Mouse (Mus musculus) heart, embryonic 15.5 days (tissue): ENCODE data around the gene Car15. TPM values are rescaled to one million over a fixed set of nuclear protein-coding genes. Genes with fewer than 3 reads are reported as not detected.

ENCODE experiments used
- ATAC-seq: fragments of 200-750 bp; cut with Nextera tagmentation; replicated peaks from 2 replicates; pipeline ENCODE4 v1.8.0; 2017; ENCODE audit warnings: low read depth, moderate TSS enrichment; ENCODE audit not compliant: insufficient number of reproducible peaks, insufficient read depth, low FRiP score
- H3K27ac ChIP-seq: fragments of 300-500 bp; sonication (generic); 2 replicates; pipeline ENCODE4 v1.5.1; 2015; ENCODE audit warnings: mild to moderate bottlenecking, inconsistent platforms
- H3K27me3 ChIP-seq: fragments of 300-500 bp; sonication (generic); 2 replicates; pipeline ENCODE4 v1.6.1; 2015; ENCODE audit warnings: inconsistent platforms
- H3K36me3 ChIP-seq: fragments of 300-500 bp; sonication (generic); 2 replicates; pipeline ENCODE4 v1.6.1; 2015; ENCODE audit warnings: mild to moderate bottlenecking, inconsistent platforms
- H3K4me1 ChIP-seq: fragments of 300-500 bp; sonication (generic); replicated peaks from 2 replicates; pipeline ENCODE4 v1.6.1; 2015; ENCODE audit warnings: inconsistent platforms
- H3K4me2 ChIP-seq: fragments of 300-500 bp; sonication (generic); 2 replicates; pipeline ENCODE4 v1.6.1; 2015; ENCODE audit warnings: inconsistent platforms, mild to moderate bottlenecking, moderate library complexity
- H3K4me3 ChIP-seq: fragments of 300-500 bp; sonication (generic); 2 replicates; pipeline ENCODE4 v1.5.1; 2015; ENCODE audit warnings: mild to moderate bottlenecking, inconsistent platforms
- H3K9ac ChIP-seq: fragments of 300-500 bp; sonication (generic); 2 replicates; pipeline ENCODE4 v1.6.1; 2015; ENCODE audit warnings: mild to moderate bottlenecking, inconsistent platforms
- H3K9me3 ChIP-seq: fragments of 300-500 bp; sonication (generic); replicated peaks from 2 replicates; pipeline ENCODE4 v1.6.1; 2016; ENCODE audit warnings: inconsistent platforms
- WGBS: fragments of 180-500 bp; shearing (Covaris S2); methylation state at CpG from one replicate; pipeline ENCODE4 v1.1.7; 2015; ENCODE audit warnings: mixed read lengths; 5-methylcytosine and 5-hydroxymethylcytosine counted together
- polyA plus RNA-seq: library from polyadenylated mRNA; unstranded; fragments of >200 nt; fragmentation: Nextera tagmentation; extraction: Ambion mirVana; gene quantifications from 2 replicates; pipeline ENCODE4 v1.2.1, GENCODE M21; 2015

Car15 gene
- polyA plus RNA-seq, 1 experiment from 2014 or later, result 1.5 TPM

DNA sequence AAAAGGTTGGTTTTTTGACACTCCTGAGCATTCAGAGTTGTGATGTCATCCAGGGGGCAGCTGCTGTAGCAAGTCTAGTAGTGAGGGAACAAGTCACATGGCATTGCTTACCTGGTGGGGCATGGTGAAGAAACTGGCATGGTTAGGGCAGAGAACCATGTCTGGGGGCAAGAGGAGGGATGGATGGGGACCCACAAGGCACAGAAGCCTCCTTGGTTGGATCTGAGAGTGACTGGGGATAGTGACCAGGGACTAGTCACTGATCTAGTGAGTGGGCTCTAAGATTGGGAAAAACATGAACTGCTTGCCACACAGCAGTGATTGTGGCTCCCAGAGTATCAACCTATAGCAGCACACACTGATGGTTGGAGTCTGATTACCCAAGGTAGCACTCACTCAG lies 38.6 kb downstream of the Car15 start:
- peaks cover 87% of the 10 kb centered on the region for H3K27me3 ChIP-seq
- no peaks in the 10 kb centered on the region for H3K9me3 ChIP-seq
- no peak overlapping the region for H3K9ac ChIP-seq
- ATAC-seq, result no peak
- H3K27ac ChIP-seq, result no peak overlapping the region
- no peak overlapping the region for H3K4me3 ChIP-seq
- H3K36me3 ChIP-seq, result no peaks in the 10 kb centered on the region
- H3K4me1 ChIP-seq, result peaks cover 67% of the 10 kb centered on the region
- H3K4me2 ChIP-seq, result no peak overlapping the region

DNA sequence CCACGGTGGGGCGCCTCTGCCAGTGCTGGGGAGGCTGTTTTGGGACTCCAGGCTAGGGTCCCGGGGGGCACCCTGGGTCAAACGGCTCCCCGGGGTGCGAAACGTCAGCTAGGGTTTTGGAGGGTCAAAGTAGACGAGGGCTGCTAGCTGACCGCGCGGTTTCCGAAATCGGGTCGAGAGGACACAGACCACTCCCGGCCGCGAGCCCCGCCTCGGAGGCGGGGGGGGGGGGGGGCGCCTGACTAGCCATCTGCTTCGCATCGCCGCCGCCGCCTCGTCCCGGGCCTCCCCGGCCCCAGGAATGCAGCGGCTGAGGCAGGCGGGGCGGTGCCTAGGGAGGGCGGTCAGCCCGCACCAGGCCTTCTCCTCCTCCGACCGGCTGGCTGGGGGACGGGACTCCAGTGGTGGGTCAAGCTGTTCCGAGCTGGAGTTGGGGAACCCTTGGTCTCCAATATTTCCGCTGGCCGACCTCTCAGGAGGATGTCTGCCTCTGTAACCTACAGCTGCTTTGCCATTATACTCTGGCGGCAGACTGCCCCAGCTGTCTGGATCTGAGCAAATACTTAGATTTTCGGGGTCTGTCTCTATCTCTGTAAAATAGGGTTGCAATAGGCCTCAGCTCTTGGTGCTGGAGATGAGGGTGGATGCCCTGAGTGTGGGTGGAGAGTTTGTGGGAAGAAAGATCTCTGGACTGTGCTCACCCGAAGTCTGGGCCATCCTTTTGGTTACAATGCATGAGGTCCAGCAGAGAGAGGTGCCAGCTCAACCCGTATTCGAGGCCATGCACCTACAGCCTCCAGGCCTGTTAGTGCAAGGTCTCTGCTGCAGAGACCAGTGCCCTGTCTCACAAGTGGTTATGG lies 39.6 kb downstream of the Car15 start:
- peak overlapping the region; percentile 62 for H3K4me3 ChIP-seq
- peak; percentile 58 for ATAC-seq
- peak overlapping the region; percentile 82 for H3K27ac ChIP-seq
- 4% methylated on average over 39 of the region's 45 CpGs for WGBS
- peak overlapping the region; percentile 88 for H3K4me2 ChIP-seq
- H3K9me3 ChIP-seq, result no peaks in the 10 kb centered on the region
- H3K36me3 ChIP-seq, result no peaks in the 10 kb centered on the region
- peak overlapping the region; percentile 65 for H3K9ac ChIP-seq
- peaks cover 57% of the 10 kb centered on the region for H3K4me1 ChIP-seq
- peaks cover 77% of the 10 kb centered on the region for H3K27me3 ChIP-seq

DNA sequence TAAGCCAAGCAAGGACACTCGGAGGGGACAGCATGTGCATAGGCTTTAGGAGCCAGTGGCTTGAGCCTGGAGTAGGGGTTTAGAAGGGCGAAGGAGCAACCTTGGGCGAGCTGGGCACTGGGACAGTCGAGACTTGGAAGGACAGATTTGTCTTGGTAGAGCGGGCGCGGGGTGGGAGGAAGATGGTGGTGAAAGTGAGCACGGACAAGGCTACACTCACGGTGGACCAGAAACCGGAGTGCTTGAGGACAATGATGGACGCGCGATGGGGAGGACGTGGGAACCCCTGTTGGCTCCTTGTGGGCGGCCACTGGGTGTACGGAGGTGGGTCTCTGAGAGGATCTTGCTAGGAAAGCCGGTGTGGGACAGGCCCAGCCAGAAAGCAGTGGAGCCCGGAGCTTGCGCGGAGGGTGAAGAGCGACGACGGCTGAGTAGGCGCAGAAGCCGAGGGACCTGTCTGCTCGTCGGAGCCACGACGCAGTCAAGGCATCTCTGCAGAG lies 40.3 kb downstream of the Car15 start:
- peak; percentile 24; the same call in 1 of the 2 replicates for ATAC-seq
- H3K9me3 ChIP-seq, result no peaks in the 10 kb centered on the region
- peak overlapping the region; percentile 65 for H3K9ac ChIP-seq
- H3K4me2 ChIP-seq, result peak overlapping the region; percentile 88
- H3K27ac ChIP-seq, result peak overlapping the region; percentile 82
- 4% methylated on average over 29 of the region's 29 CpGs for WGBS
- H3K4me3 ChIP-seq, result peak overlapping the region; percentile 62
- H3K36me3 ChIP-seq, result no peaks in the 10 kb centered on the region
- peaks cover 50% of the 10 kb centered on the region for H3K4me1 ChIP-seq
- H3K27me3 ChIP-seq, result peaks cover 70% of the 10 kb centered on the region

GRCm38 (mm10) chr16:17796971-17797811 lies 41.0 kb downstream of the Car15 start, which contains the start of gene Scarf2:
Scarf2 (plus strand) TSS chr16:17797282.
- H3K9ac ChIP-seq, result peak within 1 kb of the TSS; percentile 65
- H3K4me1 ChIP-seq, result peaks cover 43% of the 10 kb centered on the region
- H3K9me3 ChIP-seq, result no peaks in the 10 kb centered on the region
- H3K27ac ChIP-seq, result peak within 1 kb of the TSS; percentile 82
- peak; percentile 69 for ATAC-seq
- H3K4me2 ChIP-seq, result peak within 1 kb of the TSS; percentile 88
- H3K36me3 ChIP-seq, result peaks cover 3% of the 10 kb centered on the region; the same call in 1 of the 2 replicates
- peak within 1 kb of the TSS; percentile 62 for H3K4me3 ChIP-seq
- H3K27me3 ChIP-seq, result peaks cover 63% of the 10 kb centered on the region
- WGBS, result 2% methylated on average over 75 of the region's 81 CpGs

GRCm38 (mm10) chr16:17796519-17796918 lies 41.6 kb downstream of the Car15 start:
- no peak for ATAC-seq
- Histone ChIP-seq H3K4me2 (peak overlapping the region; percentile 88), H3K9ac (peak overlapping the region; percentile 65; the same call in 1 of the 2 replicates), H3K4me1 (peaks cover 36% of the 10 kb centered on the region), H3K27me3 (peaks cover 56% of the 10 kb centered on the region), H3K36me3 (peaks cover 5% of the 10 kb centered on the region; the same call in 1 of the 2 replicates), H3K9me3 (no peaks in the 10 kb centered on the region), H3K4me3 (peak overlapping the region; percentile 62), H3K27ac (peak overlapping the region; percentile 82)

GRCm38 (mm10) chr16:17795643-17796042 lies 42.5 kb downstream of the Car15 start:
- H3K27me3 ChIP-seq, result peaks cover 48% of the 10 kb centered on the region
- no peak for ATAC-seq
- H3K9me3 ChIP-seq, result no peaks in the 10 kb centered on the region
- H3K27ac ChIP-seq, result no peak overlapping the region
- no peak overlapping the region for H3K4me2 ChIP-seq
- no peak overlapping the region for H3K9ac ChIP-seq
- H3K4me3 ChIP-seq, result no peak overlapping the region
- H3K4me1 ChIP-seq, result peaks cover 36% of the 10 kb centered on the region
- H3K36me3 ChIP-seq, result peaks cover 8% of the 10 kb centered on the region
- WGBS, result 71% methylated on average over 5 of the region's 5 CpGs

GRCm38 (mm10) chr16:17794047-17794446 lies 44.1 kb downstream of the Car15 start:
- no peak overlapping the region for H3K4me3 ChIP-seq
- H3K9me3 ChIP-seq, result no peaks in the 10 kb centered on the region
- peaks cover 18% of the 10 kb centered on the region for H3K36me3 ChIP-seq
- no peak overlapping the region for H3K4me2 ChIP-seq
- H3K27me3 ChIP-seq, result peaks cover 34% of the 10 kb centered on the region
- H3K9ac ChIP-seq, result no peak overlapping the region
- WGBS, result 88% methylated on average over 4 of the region's 4 CpGs
- ATAC-seq, result no peak
- H3K4me1 ChIP-seq, result peaks cover 26% of the 10 kb centered on the region
- no peak overlapping the region for H3K27ac ChIP-seq

DNA sequence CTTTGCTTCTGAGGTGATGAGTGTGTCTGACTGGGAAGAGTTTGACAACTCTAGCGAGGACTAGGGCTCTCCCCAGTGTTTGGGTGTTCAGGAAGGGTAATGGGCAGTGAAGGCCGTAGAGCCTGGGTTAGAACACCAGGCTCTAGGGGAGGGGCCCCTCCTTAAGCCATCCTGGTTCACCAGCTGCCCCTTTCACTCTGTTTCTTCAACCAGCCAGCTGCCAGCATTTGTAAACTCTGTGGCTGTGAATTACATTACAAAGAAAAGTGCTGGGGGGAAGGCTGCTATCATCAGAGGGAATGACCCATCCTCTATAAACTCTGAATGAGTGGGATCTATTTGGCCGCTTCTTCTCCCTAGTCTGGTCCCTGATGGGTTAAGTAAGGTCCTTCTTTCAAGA lies 45.4 kb downstream of the Car15 start:
- Histone ChIP-seq H3K9ac (no peak overlapping the region), H3K4me1 (peaks cover 13% of the 10 kb centered on the region), H3K36me3 (peaks cover 27% of the 10 kb centered on the region), H3K27ac (no peak overlapping the region), H3K4me3 (no peak overlapping the region), H3K4me2 (no peak overlapping the region), H3K9me3 (no peaks in the 10 kb centered on the region), H3K27me3 (peaks cover 21% of the 10 kb centered on the region)
- 70% methylated on average over 3 of the region's 3 CpGs for WGBS
- no peak for ATAC-seq

DNA sequence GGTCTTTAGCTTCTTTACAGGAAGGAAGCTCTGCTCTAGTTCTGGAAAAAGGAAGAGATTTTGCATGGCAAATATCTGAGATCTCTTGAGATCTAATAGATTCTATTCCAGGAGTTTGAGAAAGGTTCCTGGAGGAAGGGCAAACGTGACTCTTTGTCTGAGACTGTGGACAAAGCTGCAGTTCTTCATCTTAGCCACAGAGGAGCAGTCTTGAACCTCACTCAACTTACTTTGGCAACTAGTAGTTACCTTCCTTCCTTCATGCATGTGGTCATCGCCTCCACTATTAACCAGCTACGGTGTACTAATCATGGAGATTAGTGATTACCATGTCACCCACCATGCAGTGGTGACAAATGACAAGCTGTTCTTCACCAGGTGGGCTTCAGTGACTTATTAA lies 52.8 kb downstream of the Car15 start:
- Histone ChIP-seq H3K36me3 (peaks cover 52% of the 10 kb centered on the region), H3K4me3 (no peak overlapping the region), H3K27ac (no peak overlapping the region), H3K9ac (no peak overlapping the region), H3K4me1 (no peaks in the 10 kb centered on the region), H3K9me3 (no peaks in the 10 kb centered on the region), H3K4me2 (no peak overlapping the region), H3K27me3 (no peaks in the 10 kb centered on the region)
- whole genome bisulfite sequencing, result 60% methylated on average over 3 of the region's 3 CpGs
- ATAC-seq, result no peak
